Mouse (Mus musculus): ENCODE measurements around the gene Psmb3. TPM values are rescaled to one million over a fixed set of nuclear protein-coding genes. Genes with fewer than 3 reads are reported as not detected.
A peak's percentile ranks its signal among the peaks of the same experiment; 100 is the strongest.

Gene Psmb3
- total and polyA plus RNA-seq, 2 experiments from 2014 or later = 486 to 495 TPM

DNA sequence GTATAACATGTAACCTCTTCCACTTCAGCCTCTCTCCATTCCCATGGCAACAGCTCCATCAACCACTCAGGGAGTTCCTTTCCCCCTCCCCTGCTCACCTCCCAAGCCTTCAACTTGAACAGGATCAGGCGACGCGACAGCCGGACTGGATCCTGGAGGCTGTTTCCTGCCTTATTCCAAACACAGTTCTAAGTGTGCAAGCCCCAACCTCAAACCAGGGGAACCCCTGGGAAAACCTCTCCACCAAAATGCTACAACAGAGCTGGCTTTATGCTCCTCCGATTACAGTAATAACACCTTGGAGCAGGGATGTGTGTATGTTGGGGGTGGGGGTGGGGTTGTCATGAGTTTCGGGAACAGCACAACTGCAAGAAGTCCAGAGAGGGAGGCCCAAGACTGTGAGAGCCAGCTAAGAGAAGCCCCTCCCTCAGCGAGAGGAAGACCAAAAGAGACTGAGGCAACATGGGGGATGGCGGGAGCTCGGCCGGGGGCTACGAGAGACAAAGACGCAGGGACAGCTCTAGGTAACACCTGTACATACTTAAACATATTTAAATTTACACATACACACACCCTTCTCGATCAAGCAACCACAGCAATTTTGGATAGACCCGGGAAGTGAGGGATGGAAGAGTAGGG lies 5.2 kb upstream of the Psmb3 start:
- no peaks in the 10 kb centered on the region for H3K27me3 ChIP-seq (ENCODE audit: control insufficient read depth, insufficient read depth, low read length)
- ATAC-seq (ENCODE audit: insufficient read depth, low read depth) (no peak), DNase-seq (ENCODE audit: low spot score) (no peak)
- H3K9me3 ChIP-seq (replicated peaks; ENCODE audit: control insufficient read depth, low read length) = no peaks in the 10 kb centered on the region
- WGBS = 3% methylated on average over 14 of the region's 14 CpGs
- H3K4me1 ChIP-seq (ENCODE audit: control insufficient read depth, insufficient read depth) = peaks cover 37% of the 10 kb centered on the region
- no peak for TF ChIP-seq EP300 (IDR thresholded peaks at IDR 0.05; ENCODE audit: low read depth)
- TF ChIP-seq CTCF (IDR thresholded peaks at IDR 0.05; ENCODE audit: low read depth) = no peak
- H3K9ac ChIP-seq (replicated peaks; ENCODE audit: low read depth, low read length) = peak overlapping the region; percentile 84
- peak overlapping the region; percentile 93 for H3K27ac ChIP-seq (ENCODE audit: low read depth)
- H3K4me3 ChIP-seq (ENCODE audit: low read depth, low read length) = peak overlapping the region; percentile 70
- 0 out of 2 replicates have a peak, but pooled peaks cover under 1% of the 10 kb centered on the region for H3K36me3 ChIP-seq (replicated peaks; ENCODE audit: control insufficient read depth, insufficient read depth, low read length)
- peak overlapping the region; percentile 97 for H3K4me2 ChIP-seq (ENCODE audit: low read depth, low read length)

DNA sequence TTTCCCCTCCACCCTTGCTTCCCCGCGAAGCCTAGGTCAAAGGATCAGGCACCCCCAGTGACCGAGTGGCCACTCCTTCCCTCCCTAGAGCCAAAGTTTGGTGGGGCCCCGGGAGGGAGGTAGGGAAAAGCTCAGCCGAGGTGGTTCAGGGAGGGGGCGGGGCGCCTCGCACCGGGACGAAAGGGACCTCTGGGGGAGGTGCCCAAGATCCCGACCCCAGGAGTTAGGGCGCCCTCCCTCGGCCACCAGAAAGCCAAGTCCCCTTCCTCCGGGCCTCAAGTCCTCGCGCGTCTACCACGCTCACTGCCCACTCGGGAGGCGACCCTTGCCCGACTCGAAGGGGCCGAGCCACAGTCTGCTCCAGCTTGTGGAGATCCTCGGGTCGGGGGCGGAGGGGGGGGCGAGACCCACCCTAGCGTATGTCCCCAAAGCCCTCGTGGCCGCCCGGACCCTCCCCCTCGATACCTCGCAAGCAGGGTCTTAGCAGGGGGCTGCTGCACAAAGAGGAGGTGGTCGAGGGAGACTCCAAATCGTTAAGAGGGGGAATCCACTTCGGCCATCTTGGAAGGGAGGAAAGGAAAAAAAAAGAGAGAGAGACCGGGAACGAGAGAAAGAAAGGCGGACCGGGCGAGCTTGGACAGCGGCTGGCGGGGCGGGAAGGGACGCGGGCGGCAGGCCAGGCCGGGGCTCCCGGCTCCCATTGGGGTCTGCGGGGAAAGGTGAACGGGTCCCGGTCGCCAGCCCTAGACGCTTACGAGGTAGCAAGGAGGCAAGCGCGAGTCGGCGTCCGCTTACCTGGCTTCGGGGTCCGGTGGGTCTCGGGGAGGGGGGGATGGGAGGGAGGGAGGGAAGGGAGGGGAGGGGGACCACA lies 4.2 kb upstream of the Psmb3 start:
- peak overlapping the region; percentile 93 for H3K27ac ChIP-seq (ENCODE audit: low read depth)
- DNase-seq (ENCODE audit: low spot score) (peak; percentile 70), ATAC-seq (ENCODE audit: insufficient read depth, low read depth) (peak; percentile 12)
- under 1% methylated on average over 59 of the region's 63 CpGs for WGBS
- H3K4me3 ChIP-seq (ENCODE audit: low read depth, low read length) = peak overlapping the region; percentile 70
- H3K9me3 ChIP-seq (replicated peaks; ENCODE audit: control insufficient read depth, low read length) = no peaks in the 10 kb centered on the region
- peak overlapping the region; percentile 97 for H3K4me2 ChIP-seq (ENCODE audit: low read depth, low read length)
- H3K36me3 ChIP-seq (replicated peaks; ENCODE audit: control insufficient read depth, insufficient read depth, low read length) = no peaks in the 10 kb centered on the region
- peak overlapping the region; percentile 84 for H3K9ac ChIP-seq (replicated peaks; ENCODE audit: low read depth, low read length)
- H3K27me3 ChIP-seq (ENCODE audit: control insufficient read depth, insufficient read depth, low read length) = no peaks in the 10 kb centered on the region
- TF ChIP-seq EP300 (IDR thresholded peaks at IDR 0.05; ENCODE audit: low read depth) (peak; percentile 65), CTCF (IDR thresholded peaks at IDR 0.05; ENCODE audit: low read depth) (peak; percentile 35)
- H3K4me1 ChIP-seq (ENCODE audit: control insufficient read depth, insufficient read depth) = peaks cover 40% of the 10 kb centered on the region

DNA sequence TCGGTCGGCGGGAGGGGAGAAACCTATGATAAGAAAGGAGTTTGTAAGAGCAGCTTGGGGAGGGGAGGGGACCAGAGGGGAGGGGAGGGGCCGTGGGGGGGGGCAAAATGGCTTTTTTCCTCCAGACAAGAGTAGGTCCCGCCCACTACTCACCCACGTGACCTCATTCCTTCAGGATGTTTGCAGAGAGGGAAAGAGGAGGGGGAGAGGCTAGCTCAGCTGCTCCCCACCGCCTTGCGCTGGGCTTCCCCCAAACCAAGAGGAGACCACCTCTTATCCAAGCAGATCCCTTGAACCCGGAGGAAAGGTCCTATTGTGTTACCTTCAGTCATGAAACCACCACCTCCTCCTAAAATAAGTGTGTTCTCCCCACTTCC lies 3.6 kb upstream of the Psmb3 start:
- Histone ChIP-seq H3K4me2 (ENCODE audit: low read depth, low read length) (peak overlapping the region; percentile 97), H3K9ac (replicated peaks; ENCODE audit: low read depth, low read length) (peak overlapping the region; percentile 84), H3K4me1 (ENCODE audit: control insufficient read depth, insufficient read depth) (peaks cover 39% of the 10 kb centered on the region), H3K4me3 (ENCODE audit: low read depth, low read length) (peak overlapping the region; percentile 70), H3K27me3 (ENCODE audit: control insufficient read depth, insufficient read depth, low read length) (no peaks in the 10 kb centered on the region), H3K27ac (ENCODE audit: low read depth) (peak overlapping the region; percentile 93), H3K9me3 (replicated peaks; ENCODE audit: control insufficient read depth, low read length) (no peaks in the 10 kb centered on the region), H3K36me3 (replicated peaks; ENCODE audit: control insufficient read depth, insufficient read depth, low read length) (no peaks in the 10 kb centered on the region)
- ATAC-seq (ENCODE audit: insufficient read depth, low read depth) = peak; percentile 19
- no peak for TF ChIP-seq EP300 (IDR thresholded peaks at IDR 0.05; ENCODE audit: low read depth)
- TF ChIP-seq CTCF (IDR thresholded peaks at IDR 0.05; ENCODE audit: low read depth) = no peak
- WGBS = 0% methylated on average over 6 of the region's 9 CpGs
- DNase-seq (ENCODE audit: low spot score) = peak; percentile 92

DNA sequence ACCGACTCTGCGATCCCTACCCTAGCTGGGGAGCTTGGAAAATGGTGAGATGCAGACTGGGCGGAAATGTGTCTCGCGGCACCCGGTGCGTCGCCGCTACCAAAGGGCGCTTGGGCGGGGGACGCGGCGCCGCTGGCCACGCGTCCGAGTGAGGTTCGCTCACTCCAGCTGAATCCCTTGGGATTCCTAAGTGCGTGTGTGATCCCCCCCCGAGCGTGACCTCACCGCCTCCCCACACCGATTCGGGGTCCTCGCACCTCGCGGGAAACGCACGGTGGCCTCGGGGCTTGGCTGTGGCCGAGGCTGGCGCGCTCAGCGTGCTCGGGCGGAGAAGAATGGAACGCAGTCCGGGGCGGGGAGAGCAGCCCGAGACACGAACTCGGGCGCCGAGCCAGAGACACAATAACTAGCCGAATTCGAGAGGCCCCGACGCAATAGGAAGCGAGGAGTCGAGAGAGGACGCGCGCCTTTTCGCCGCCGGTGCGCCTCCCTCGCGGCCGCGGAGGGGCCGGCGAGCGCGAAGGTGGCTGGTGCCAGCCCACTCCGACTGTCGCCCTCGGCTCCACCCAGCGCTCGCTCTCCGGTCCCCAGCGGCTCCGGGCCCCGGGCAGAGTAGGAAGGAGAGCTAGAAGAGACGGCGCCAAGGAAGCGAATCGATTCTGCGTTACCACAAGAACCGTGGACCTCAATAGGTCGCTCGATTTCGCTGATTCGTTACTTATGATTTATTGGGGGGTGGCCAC lies 3.0 kb upstream of the Psmb3 start, which contains the start of gene Pcgf2:
Pcgf2 (minus strand) TSS at position 495 of the 743 bp plus-strand sequence.
- Histone ChIP-seq H3K4me1 (ENCODE audit: control insufficient read depth, insufficient read depth) (peaks cover 34% of the 10 kb centered on the region), H3K9ac (replicated peaks; ENCODE audit: low read depth, low read length) (peak within 1 kb of the TSS; percentile 84)
- peak; percentile 16; the same call in 1 of the 2 replicates for ATAC-seq (ENCODE audit: insufficient read depth, low read depth)

More for the DNA sequence above, 3.0 kb upstream of the Psmb3 start, which contains the start of gene Pcgf2:
- TF ChIP-seq CTCF (IDR thresholded peaks at IDR 0.05; ENCODE audit: low read depth) = no peak
- no peak for TF ChIP-seq EP300 (IDR thresholded peaks at IDR 0.05; ENCODE audit: low read depth)
- Histone ChIP-seq H3K4me2 (ENCODE audit: low read depth, low read length) (peak within 1 kb of the TSS; percentile 97), H3K36me3 (replicated peaks; ENCODE audit: control insufficient read depth, insufficient read depth, low read length) (no peaks in the 10 kb centered on the region), H3K9me3 (replicated peaks; ENCODE audit: control insufficient read depth, low read length) (no peaks in the 10 kb centered on the region), H3K27ac (ENCODE audit: low read depth) (peak within 1 kb of the TSS; percentile 93), H3K4me3 (ENCODE audit: low read depth, low read length) (peak within 1 kb of the TSS; percentile 70), H3K27me3 (ENCODE audit: control insufficient read depth, insufficient read depth, low read length) (no peaks in the 10 kb centered on the region)
- 0% methylated on average over 85 of the region's 85 CpGs for WGBS
- peak; percentile 83 for DNase-seq (ENCODE audit: low spot score)

All from heart, postnatal 0 days (tissue).